Mouse (Mus musculus) embryo, embryonic 9.5 days (tissue): ENCODE results near the gene Rgs12.

Experiments
- DNase-seq: peaks from one replicate; pipeline ENCODE4 v3.0.0-alpha.2; 2017; ENCODE audit errors: extremely low spot score

Rgs12 gene

GRCm38 (mm10) chr5:35029755-35030154, 80.5 kb downstream of the Rgs12 start:
- no peak for DNase-seq

DNA sequence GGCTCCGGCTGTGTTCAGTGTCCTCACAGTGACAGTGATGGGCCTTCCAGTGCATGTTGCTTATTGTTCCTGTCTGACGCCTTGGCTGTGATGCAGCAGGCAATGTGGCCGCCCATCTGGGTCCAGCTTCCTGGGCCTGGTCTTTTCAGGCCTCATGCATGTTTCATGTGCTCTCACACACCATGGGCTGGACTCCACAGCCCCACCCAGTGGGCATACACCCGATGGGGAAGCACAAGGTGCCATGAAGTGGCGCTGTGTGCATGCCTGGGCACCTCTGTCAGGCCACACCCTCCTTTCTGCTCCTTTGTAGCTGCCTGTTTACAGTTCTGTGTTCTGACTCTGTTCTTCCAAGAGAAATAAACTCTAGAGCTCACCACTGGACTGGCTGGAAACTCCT, 83.8 kb downstream of the Rgs12 start:
- DNase-seq = no peak

- DNase-seq = no peak
These were observed 84.4 kb downstream of the Rgs12 start for GRCm38 (mm10) chr5:35033619-35034018.

DNA sequence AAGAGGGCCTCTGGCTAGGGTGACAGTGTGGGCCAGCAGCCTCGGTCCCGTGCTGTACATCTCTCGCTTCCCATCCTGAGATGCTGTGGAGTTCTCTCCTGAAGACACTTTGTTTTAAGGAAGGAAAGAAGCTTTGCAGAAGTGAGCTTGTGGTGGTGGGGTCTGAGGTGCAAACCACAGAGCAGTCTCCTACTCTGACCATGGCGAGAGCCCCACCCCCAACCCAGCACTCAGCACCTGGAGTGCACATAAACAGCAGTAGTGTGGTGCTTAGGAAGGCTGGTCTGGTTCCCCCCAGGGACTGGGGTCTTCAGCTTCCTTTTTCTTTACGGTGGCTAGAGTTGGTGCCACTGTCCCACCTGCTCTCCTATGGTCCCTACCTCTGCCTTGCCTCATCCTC, 85.9 kb downstream of the Rgs12 start:
- no peak for DNase-seq

DNA sequence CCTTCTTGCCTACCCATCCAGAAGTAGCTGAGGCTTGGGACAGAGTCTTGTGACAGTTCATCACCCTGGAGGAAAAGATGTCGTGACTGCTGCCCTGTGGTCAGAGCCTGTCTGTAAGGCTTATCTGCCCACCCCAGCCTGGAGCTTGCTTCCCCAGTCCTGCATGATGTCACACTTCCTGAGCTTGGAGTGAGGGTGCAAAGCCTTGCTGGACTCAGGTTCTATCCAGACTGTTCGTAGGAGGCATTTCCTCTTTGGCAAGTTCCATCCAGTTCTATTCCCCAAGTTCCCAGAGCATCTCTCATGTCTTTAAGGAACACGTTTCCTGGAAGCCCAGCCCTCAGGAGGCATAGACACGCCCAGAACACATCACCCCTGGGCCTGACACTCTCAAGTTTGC, 86.5 kb downstream of the Rgs12 start:
- DNase-seq = no peak

- DNase-seq = no peak
These were observed 88.2 kb downstream of the Rgs12 start for GRCm38 (mm10) chr5:35037438-35037837.

- no peak for DNase-seq
These were observed 92.1 kb downstream of the Rgs12 start, which contains the start of gene Hgfac for GRCm38 (mm10) chr5:35041268-35041829. TSS of gene Hgfac (plus strand) at chr5:35041509.

DNA sequence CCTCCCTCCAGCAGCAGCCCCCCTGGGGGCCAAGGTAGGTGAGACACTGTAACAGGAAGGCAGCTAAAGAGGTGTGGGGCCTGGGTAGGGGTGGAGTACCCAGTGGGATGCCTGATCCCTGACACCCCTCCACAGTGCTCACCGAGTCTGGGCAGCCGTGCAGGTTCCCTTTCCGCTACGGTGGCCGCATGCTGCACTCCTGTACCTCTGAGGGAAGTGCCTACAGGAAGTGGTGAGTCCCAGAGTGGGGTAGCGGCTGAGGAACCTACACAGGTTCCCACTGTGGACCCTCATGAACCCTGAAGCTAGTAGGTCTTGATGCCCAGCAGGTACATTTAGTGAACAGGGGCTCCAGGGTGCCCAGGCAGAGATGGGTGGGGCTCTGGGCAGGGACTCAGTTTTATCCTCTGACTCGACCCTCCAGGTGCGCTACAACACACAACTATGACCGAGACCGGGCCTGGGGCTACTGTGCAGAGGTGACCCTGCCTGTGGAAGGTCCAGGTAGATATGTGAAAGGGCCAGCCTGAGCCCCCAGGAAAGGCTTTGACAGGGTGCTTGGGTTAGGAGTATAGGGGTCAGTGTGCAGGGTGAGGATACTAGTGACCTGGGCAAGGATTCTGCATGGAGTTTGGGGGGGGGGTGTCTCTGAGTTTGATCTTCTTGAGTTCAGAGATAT, 93.3 kb downstream of the Rgs12 start:
- no peak for DNase-seq

GRCm38 (mm10) chr5:35043110-35043451, 93.8 kb downstream of the Rgs12 start:
- peak; percentile 80 for DNase-seq

- DNase-seq = no peak
These were observed 101.3 kb downstream of the Rgs12 start for GRCm38 (mm10) chr5:35050541-35050940.

- no peak for DNase-seq
These were observed 105.4 kb downstream of the Rgs12 start for GRCm38 (mm10) chr5:35054628-35055027.

- DNase-seq = no peak
These were observed 105.8 kb downstream of the Rgs12 start for GRCm38 (mm10) chr5:35055076-35055475.

DNA sequence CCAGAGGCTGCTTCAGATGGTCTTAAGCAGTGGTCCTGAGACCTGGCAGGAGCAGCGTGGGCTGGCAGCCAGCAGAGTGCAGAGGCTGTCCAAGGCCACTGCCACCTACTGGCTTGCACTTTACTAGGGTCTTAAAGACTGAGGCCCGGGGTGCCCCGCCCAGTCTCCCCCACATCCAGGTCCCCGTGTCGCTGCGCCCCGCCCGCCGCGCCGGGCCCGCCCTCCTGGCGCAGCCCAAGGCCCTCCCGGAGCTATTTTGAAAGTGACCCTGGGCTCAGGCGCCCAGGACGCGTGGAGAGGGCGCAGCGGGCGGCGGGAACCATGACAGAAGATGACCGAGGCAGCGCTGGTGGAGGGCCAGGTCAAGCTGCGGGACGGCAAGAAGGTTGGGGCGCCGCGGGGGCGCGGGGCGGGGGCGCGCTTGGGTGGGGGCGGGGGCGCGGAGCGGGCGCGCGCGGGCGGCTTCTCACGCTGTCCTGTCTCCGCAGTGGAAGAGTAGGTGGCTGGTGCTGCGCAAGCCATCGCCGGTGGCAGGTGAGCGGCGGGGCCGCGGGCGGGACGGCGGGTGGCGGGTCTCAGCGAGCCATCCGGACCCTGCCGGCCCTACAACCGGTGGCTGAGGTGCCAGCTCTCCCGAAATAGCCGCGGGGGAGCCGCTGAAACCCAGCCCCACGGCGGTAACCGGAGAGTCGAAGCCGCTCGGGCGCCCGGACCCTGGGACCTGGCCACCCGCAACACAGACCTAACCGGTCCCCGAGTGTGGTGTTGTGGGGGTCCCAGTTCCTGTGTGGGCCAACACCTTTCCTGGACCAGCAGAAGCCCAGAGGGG, 107.6 kb downstream of the Rgs12 start, which contains the start of gene Dok7:
TSS of gene Dok7 (plus strand) at position 163 of the 829 bp plus-strand sequence.
- DNase-seq = peak; percentile 46

- DNase-seq = no peak
These were observed 108.3 kb downstream of the Rgs12 start for GRCm38 (mm10) chr5:35057582-35057981.

DNA sequence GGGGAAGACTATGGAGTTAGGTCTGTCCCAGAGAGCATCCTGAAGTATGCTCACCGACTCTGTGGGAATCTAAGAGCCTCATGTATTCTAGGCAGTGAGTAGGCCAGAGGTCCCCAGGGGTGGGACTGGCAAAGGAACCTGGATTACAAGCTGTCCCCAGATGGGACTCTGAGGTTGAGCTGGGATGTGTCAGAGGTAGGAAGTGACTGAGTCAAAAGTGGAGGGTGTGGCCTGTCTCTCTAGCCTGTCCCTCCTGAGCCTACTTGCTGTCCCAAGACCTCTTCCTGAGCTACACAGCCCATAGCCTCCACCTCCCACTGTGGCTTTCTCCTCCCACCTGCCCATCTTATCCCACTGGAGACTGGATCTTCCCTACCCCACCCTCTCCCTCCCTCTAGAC, 109.0 kb downstream of the Rgs12 start:
- no peak for DNase-seq

DNA sequence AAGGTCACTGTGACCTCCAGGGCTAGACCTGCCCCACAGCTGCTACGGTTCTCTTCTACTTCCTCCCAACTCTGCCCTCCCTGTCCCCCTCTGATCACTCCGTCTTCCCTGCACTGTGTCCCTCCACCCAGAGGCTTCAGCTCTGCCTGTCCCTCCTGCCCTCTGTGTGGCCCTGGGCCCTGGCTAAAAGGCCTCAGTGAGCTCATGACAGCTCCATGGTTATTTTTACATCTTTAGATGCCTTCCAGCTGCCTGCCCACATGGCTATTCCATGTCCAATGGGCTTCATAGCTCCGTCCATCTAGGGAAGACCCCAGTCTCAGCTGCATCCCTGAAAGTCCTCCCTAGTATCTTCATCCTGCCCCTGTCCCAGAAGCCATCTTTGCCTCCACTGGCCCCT, 110.9 kb downstream of the Rgs12 start:
- DNase-seq = no peak

GRCm38 (mm10) chr5:35069841-35070240, 120.6 kb downstream of the Rgs12 start:
- no peak for DNase-seq

DNA sequence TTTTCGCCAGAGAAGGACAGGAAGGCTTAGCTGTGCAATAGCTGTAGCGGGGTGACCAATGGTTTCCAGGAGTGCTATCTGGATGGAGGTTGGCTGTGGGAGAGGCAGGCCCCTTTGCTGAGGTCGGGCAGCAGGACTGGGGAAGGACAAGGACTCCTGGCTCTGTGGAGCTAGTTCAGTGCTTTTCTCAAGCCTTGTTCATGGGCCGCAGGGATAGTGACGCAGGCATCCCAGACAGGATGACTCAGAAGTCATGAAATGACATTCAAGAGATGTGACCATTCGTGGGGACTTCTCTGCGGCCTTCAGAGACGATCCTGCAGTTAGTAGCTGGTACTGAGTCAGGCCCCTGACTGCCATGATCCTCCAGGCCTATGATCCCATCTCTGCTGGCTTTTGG, 121.1 kb downstream of the Rgs12 start:
- no peak for DNase-seq

DNA sequence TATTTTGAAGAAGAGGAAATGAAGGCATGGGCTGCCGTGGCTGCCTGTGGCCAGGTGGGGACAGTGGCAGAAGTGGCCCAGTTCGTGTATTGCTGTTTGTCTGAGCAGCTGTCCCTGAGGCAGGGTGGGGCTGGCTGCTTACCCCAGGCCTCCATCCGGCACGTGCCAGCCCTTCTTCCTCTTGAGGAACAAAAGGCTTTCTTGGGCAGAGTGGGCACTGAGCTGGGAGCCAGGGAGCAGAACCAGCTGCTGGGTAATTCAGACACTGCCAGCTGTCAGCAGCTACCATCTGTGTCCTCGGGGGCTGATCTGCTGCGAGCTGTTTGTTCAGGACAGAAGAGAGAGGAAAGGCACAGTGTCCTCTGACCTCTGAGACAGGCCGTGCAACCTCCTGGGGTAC, 121.7 kb downstream of the Rgs12 start:
- no peak for DNase-seq

DNA sequence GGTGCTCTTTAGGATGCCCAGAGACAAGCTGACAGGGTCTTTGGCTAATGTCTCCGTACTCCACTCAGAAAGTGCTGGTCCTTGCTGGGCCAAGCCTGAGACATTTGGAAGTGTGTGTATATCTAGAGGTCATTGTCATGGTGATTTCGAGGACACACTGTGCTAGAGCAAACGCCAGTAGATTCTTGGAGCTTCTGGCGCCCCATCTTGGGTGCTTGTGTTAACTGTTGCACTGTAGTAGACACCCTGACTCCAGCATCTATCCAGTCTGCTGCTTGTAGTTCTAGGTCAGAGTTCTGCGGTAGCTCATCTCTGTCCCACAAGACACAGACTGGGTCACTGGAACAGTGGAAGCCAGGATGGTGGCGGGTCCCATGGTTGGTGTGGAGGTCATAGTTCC, 122.6 kb downstream of the Rgs12 start:
- no peak for DNase-seq

GRCm38 (mm10) chr5:35073235-35073634, 124.0 kb downstream of the Rgs12 start:
- no peak for DNase-seq

DNA sequence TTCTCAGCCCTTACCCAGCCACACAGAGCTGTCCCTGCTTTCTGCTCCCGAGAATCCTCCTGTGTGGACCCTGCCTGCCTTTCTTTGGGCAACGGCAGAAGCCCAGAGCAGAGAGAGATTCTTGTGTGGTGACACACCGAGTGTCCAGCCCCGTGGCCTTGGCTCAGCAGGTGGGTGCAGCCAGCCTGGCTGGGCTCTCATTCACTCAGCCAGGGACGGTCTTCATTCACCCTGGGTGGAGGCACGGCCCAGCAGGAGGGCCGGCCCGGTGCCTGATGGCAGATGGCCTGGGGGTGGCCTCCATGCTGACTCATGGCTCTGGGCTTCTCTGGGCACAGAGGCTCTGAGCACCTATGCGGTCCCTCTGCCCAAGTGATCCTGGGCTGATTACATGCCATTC, 124.7 kb downstream of the Rgs12 start:
- DNase-seq = no peak

DNA sequence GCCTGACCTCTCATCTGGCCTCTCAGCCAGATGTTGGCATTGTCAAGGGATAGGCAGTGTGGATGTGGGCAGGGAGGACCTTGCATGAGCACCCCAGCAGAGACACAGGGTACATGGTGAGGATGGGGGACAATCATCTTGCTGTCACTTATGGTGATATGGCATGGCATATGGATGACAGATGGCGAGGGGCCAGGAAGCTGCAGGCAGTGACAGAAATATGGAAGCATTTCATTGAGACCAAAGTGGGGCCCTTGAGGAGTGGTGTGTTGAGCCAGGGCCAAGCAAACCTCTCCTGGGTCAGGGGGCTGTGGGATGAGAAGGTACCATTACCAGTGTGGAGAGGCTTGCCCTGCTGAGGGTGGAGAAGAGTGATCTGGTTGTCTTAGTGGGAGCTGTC, 127.1 kb downstream of the Rgs12 start:
- no peak for DNase-seq
